Mouse (Mus musculus) olfactory bulb, adult 2 months (tissue): ENCODE measurements around the gene Rasa3.

Experiments
- CTCF ChIP-seq: fragments of 200-500 bp; IDR thresholded peaks from 2 replicates; pipeline ENCODE4 v1.5.1; 2012; ENCODE audit warnings: low read depth, mild to moderate bottlenecking, low read length, moderate library complexity; ENCODE audit not compliant: insufficient read depth
- POLR2A ChIP-seq: fragments of 200-500 bp; IDR thresholded peaks from 2 replicates; pipeline ENCODE4 v1.6.1; 2012; ENCODE audit warnings: mild to moderate bottlenecking, low read depth, low read length, moderate library complexity; ENCODE audit not compliant: insufficient read depth

DNA sequence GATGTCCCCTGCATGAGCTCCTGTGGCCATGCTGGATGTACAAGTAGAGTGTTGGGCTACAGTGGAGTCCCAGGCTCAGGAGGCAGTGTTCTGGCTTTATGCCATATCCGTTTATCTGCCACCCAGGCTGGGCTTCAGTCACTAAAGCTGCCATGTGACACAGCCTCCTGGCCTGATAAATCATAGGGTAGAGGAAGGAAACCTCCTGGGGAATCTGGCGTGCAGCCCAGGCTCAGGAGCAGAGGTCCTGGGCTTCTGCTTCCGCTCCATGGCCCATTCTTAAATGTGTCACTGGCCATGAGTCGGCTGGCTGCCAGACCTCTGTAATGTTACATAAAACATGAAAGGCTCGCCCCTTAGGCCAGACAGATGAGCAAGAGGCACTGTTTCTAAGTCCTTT is 146.5 kb downstream of the Rasa3 start:
- TF ChIP-seq POLR2A (no peak), CTCF (no peak)
